Mouse (Mus musculus) ES-E14 (cell line): ENCODE results near the gene Olfr98. TPM values are rescaled to one million over a fixed set of nuclear protein-coding genes. Genes with fewer than 3 reads are reported as not detected.
"Not testable (repeated sequence)": the region's sequence is repeated elsewhere in the genome, so short reads cannot be mapped to it uniquely, and the experiment has no call there.

ENCODE experiments used
- DNase-seq: peaks from one replicate; pipeline ENCODE4 v3.0.0-alpha.2; 2013; ENCODE audit warnings: low read depth, low spot score
- H3K27ac ChIP-seq: 2 replicates; pipeline ENCODE4 v1.5.1; 2012; ENCODE audit warnings: low read depth, mild to moderate bottlenecking, low read length, moderate library complexity, mixed read lengths; ENCODE audit not compliant: poor library complexity, insufficient read depth, severe bottlenecking
- H3K36me3 ChIP-seq: 2 replicates; pipeline ENCODE4 v1.6.1; 2012; ENCODE audit warnings: mild to moderate bottlenecking, low read length, moderate library complexity, mixed read lengths; ENCODE audit not compliant: control insufficient read depth, poor library complexity, insufficient read depth, severe bottlenecking
- H3K4me1 ChIP-seq, 2 experiments: fragments of 150-350 bp in 1 of 2; sonication (generic) in 1 of 2; 2 replicates each; pipeline ENCODE4 v1.6.1; 2012; ENCODE audit warnings: low read length in 2 of 2, mild to moderate bottlenecking in 1 of 2, mixed read lengths in 1 of 2; ENCODE audit not compliant: control insufficient read depth in 2 of 2, insufficient read depth in 2 of 2, poor library complexity in 1 of 2
- H3K4me3 ChIP-seq, 2 experiments: fragments of 150-350 bp in 1 of 2; sonication (generic) in 1 of 2; 2 replicates each; pipeline ENCODE4 v1.5.1; 2012; ENCODE audit warnings: low read length in 2 of 2, low read depth in 1 of 2, mild to moderate bottlenecking in 1 of 2, mixed read lengths in 1 of 2; ENCODE audit not compliant: insufficient read depth in 1 of 2, poor library complexity in 1 of 2, severe bottlenecking in 1 of 2
- H3K9ac ChIP-seq: 2 replicates; pipeline ENCODE4 v1.6.1; 2012; ENCODE audit warnings: low read depth, mild to moderate bottlenecking, low read length, mixed read lengths; ENCODE audit not compliant: poor library complexity, insufficient read depth, severe bottlenecking
- H3K9me3 ChIP-seq: fragments of 150-350 bp; sonication (generic); 2 replicates; pipeline ENCODE4 v1.6.1; 2012; ENCODE audit warnings: low read depth, mild to moderate bottlenecking, low read length; ENCODE audit not compliant: control insufficient read depth, insufficient read depth
- CHD2 ChIP-seq: IDR thresholded peaks from 2 replicates; pipeline ENCODE4 v1.6.1; 2014; ENCODE audit warnings: mild to moderate bottlenecking, low read depth, low read length, inconsistent platforms
- HCFC1 ChIP-seq: IDR thresholded peaks from 2 replicates; pipeline ENCODE4 v1.6.1; 2012; ENCODE audit warnings: low read length, inconsistent platforms, borderline replicate concordance; ENCODE audit not compliant: insufficient read depth
- MAFK ChIP-seq: IDR thresholded peaks from 2 replicates; pipeline ENCODE4 v1.6.1; 2014; ENCODE audit warnings: mild to moderate bottlenecking, low read depth, low read length, inconsistent platforms; ENCODE audit not compliant: insufficient read depth
- ZC3H11A ChIP-seq: IDR thresholded peaks from 2 replicates; pipeline ENCODE4 v1.6.1; 2012; ENCODE audit warnings: low read depth, mild to moderate bottlenecking, inconsistent platforms, low read length, borderline replicate concordance
- ZNF384 ChIP-seq: IDR thresholded peaks from 2 replicates; pipeline ENCODE4 v1.6.1; 2012; ENCODE audit warnings: low read depth, low read length, inconsistent platforms
- in situ Hi-C, 2 experiments: fragments of 600-800 bp; cut with MboI; formaldehyde crosslinking; loops; one replicate each; pipeline ENCODE4 v1.15.1; 2025; ENCODE audit warnings: low sequenced_read_pairs in 2 of 2, inconsistent platforms in 1 of 2; ENCODE audit not compliant: unreplicated experiment in 2 of 2
- total RNA-seq: library from RNA; depleted of rRNA; stranded (reverse); fragments of 300-350 nt; gene quantifications from 2 replicates; pipeline ENCODE4 v1.2.3, GENCODE M21; 2012

Gene Olfr98
- total RNA-seq, 1 experiment: not detected

DNA sequence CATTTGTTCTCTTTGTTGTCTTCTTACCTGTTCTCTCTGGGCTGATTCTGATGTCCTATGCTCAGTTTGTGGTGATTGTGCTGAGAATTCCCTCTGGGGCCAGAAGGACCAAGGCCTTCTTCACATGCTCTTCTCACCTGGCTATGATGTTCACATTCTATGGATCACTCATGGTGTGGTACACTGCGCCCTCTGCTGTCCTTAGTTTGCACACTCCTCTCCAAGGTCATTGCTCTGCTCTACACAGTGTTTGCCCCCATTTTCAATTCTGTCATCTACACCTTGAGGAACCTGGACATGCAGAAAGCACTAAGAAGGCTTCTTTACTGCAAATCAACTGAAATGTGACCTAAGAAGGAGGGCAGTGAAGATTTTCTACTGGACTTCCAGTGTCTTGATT, 13.0 kb downstream of the Olfr98 start:
- DNase-seq: no peak
- in situ Hi-C loops: no loop called here
- H3K4me3 ChIP-seq: no peak overlapping the region
- H3K9ac ChIP-seq: no peak overlapping the region
- TF ChIP-seq CHD2: no peak
- TF ChIP-seq ZC3H11A: peak; percentile 78
- H3K36me3 ChIP-seq: no peaks in the 10 kb centered on the region
- peaks cover 2 to 4% of the 10 kb centered on the region in 2 experiments; a peak in 1 of 4 replicates for H3K4me1 ChIP-seq
- no peaks in the 10 kb centered on the region for H3K9me3 ChIP-seq
- no peak overlapping the region for H3K27ac ChIP-seq

- no peaks in the 10 kb centered on the region for H3K9me3 ChIP-seq
- no peak overlapping the region for H3K27ac ChIP-seq
- H3K4me3 ChIP-seq: no peak overlapping the region
- no peak for DNase-seq
- no peaks in the 10 kb centered on the region for H3K36me3 ChIP-seq
- H3K9ac ChIP-seq: no peak overlapping the region
- TF ChIP-seq HCFC1 (no peak), ZNF384 (no peak), CHD2 (no peak), ZC3H11A (no peak), MAFK (no peak)
- peaks cover 2 to 5% of the 10 kb centered on the region in 2 experiments; a peak in 1 of 4 replicates for H3K4me1 ChIP-seq
- in situ Hi-C loops: no loop called here
Measured at GRCm38 (mm10) chr17:37249460-37249859, 14.1 kb downstream of the Olfr98 start.

GRCm38 (mm10) chr17:37246715-37247114, 16.8 kb downstream of the Olfr98 start:
- Histone ChIP-seq H3K27ac (no peak overlapping the region), H3K4me3 (no peak overlapping the region), H3K9me3 (no peaks in the 10 kb centered on the region), H3K4me1 (peaks cover 2 to 5% of the 10 kb centered on the region in 2 experiments; a peak in 1 of 4 replicates), H3K36me3 (no peaks in the 10 kb centered on the region), H3K9ac (no peak overlapping the region)
- in situ Hi-C loops: no loop called here
- no peak for TF ChIP-seq HCFC1
- TF ChIP-seq CHD2: peak; percentile 92
- peak; percentile 62 for DNase-seq

- no peak overlapping the region for H3K27ac ChIP-seq
- peaks cover 1% of the 10 kb centered on the region; the same call in 1 of the 2 replicates for H3K9me3 ChIP-seq
- DNase-seq: no peak
- no peaks in the 10 kb centered on the region for H3K36me3 ChIP-seq
- H3K4me3 ChIP-seq: no peak overlapping the region
- TF ChIP-seq CHD2 (no peak), MAFK (no peak), ZNF384 (no peak)
- no peak overlapping the region for H3K9ac ChIP-seq
- in situ Hi-C loops: no loop called here
- H3K4me1 ChIP-seq: peaks cover 2 to 5% of the 10 kb centered on the region in 2 experiments; a peak in 1 of 4 replicates
Measured at GRCm38 (mm10) chr17:37242198-37242597, 21.4 kb downstream of the Olfr98 start.

- in situ Hi-C loops, H3K9ac ChIP-seq, H3K36me3 ChIP-seq, DNase-seq, H3K27ac ChIP-seq, H3K4me1 ChIP-seq, H3K9me3 ChIP-seq, H3K4me3 ChIP-seq: not testable (repeated sequence)
Measured at GRCm38 (mm10) chr17:37237230-37237629, 26.3 kb downstream of the Olfr98 start, which contains the start of gene Olfr97. Gene Olfr97, minus strand, starts transcription at chr17:37237330.
